Comparison of ENCODE assay signal across 24 mouse cellular contexts in genomic region chr14:29031858-29032395, GRCm38 (mm10). TPM values are rescaled to one million over a fixed set of nuclear protein-coding genes. Genes with fewer than 3 reads are reported as not detected.
"Had no signal": no experiment of that assay in that cellular context is flagged by ENCODE, and none has a peak within 500 bp of the region (broad histone marks: within the 10 kb centered on the region; RNA-seq: fewer than 3 reads in every experiment).

No protein-coding gene starts in this region.

- H3K9me3 ChIP-seq: lung, embryonic 15.5 days; midbrain, embryonic 12.5 days; neural tube, embryonic 13.5 days; neural tube, embryonic 15.5 days; stomach, embryonic 15.5 days had no signal

- H3K27ac ChIP-seq: lung, embryonic 15.5 days; macrophage; midbrain, embryonic 12.5 days; neural tube, embryonic 13.5 days; neural tube, embryonic 15.5 days; stomach, embryonic 15.5 days; stomach, postnatal 0 days had no signal

- H3K9ac ChIP-seq: liver, postnatal 0 days; lung, embryonic 15.5 days; midbrain, embryonic 12.5 days; neural tube, embryonic 13.5 days; neural tube, embryonic 15.5 days; stomach, embryonic 15.5 days had no signal

- DNase-seq: liver, postnatal 0 days; lung, adult 2 months; lung, postnatal 14 days; lung, postnatal 36 days; midbrain, embryonic 14.5 days; retina, postnatal 1 day; right cerebral cortex, adult 18-20 months; right cerebral cortex, postnatal 25 days; thymus, adult 2 months; thymus, postnatal 25 days; thymus, postnatal 4 days had no signal

- ATAC-seq: liver, postnatal 0 days; lung, postnatal 0 days; midbrain, embryonic 16.5 days had no signal

- H3K36me3 ChIP-seq: lung, embryonic 15.5 days; midbrain, embryonic 12.5 days; neural tube, embryonic 13.5 days; neural tube, embryonic 15.5 days; stomach, embryonic 15.5 days had no signal

- H3K4me1 ChIP-seq: lung, embryonic 15.5 days; megakaryocyte, embryonic 14.5 days; stomach, embryonic 15.5 days had no signal

- H3K4me3 ChIP-seq: lung, embryonic 15.5 days; megakaryocyte, embryonic 14.5 days; midbrain, embryonic 12.5 days; myocyte; neural tube, embryonic 13.5 days; neural tube, embryonic 15.5 days; stomach, embryonic 15.5 days had no signal

- H3K4me2 ChIP-seq: lung, embryonic 15.5 days; midbrain, embryonic 12.5 days; neural tube, embryonic 13.5 days; neural tube, embryonic 15.5 days; stomach, embryonic 15.5 days had no signal

- H3K27me3 ChIP-seq: lung, embryonic 15.5 days; megakaryocyte, embryonic 14.5 days; midbrain, embryonic 12.5 days; neural tube, embryonic 13.5 days; neural tube, embryonic 15.5 days; stomach, embryonic 15.5 days had no signal

RNA-seq across cellular contexts. Expression of gene Lrtm1, which starts 13.9 kb away (rescaled TPM):
- total RNA-seq: megakaryocyte progenitor cell, adult 5-6 weeks had no signal
- polyA plus RNA-seq: lung, embryonic 15.5 days; lung, postnatal 0 days; macrophage; spleen, adult 2 months; stomach, postnatal 0 days had no signal
